Mouse (Mus musculus) embryonic facial prominence, embryonic 11.5 days (tissue): ENCODE data around the gene Rbm20. TPM values are rescaled to one million over a fixed set of nuclear protein-coding genes. Genes with fewer than 3 reads are reported as not detected.

Source experiments
- ATAC-seq: fragments of 200-750 bp; cut with Nextera tagmentation; replicated peaks from 2 replicates; pipeline ENCODE4 v1.8.0; 2017; ENCODE audit warnings: low read depth; ENCODE audit not compliant: insufficient number of reproducible peaks, low FRiP score, low TSS enrichment
- DNase-seq: peaks from one replicate; pipeline ENCODE4 v3.0.0-alpha.2; 2015; ENCODE audit warnings: low spot score
- H3K27ac ChIP-seq: fragments of 300-500 bp; sonication (generic); replicated peaks from 2 replicates; pipeline ENCODE4 v1.5.1; 2014; ENCODE audit warnings: mild to moderate bottlenecking, low read depth, low read length, control low read depth
- H3K27me3 ChIP-seq: fragments of 300-500 bp; sonication (generic); 2 replicates; pipeline ENCODE4 v1.6.1; 2014; ENCODE audit warnings: mild to moderate bottlenecking, low read length, moderate library complexity, mixed read lengths; ENCODE audit not compliant: control insufficient read depth, insufficient read depth
- H3K36me3 ChIP-seq: fragments of 300-500 bp; sonication (generic); replicated peaks from 2 replicates; pipeline ENCODE4 v1.6.1; 2014; ENCODE audit warnings: low read depth, mild to moderate bottlenecking, low read length, moderate library complexity, mixed read lengths; ENCODE audit not compliant: control insufficient read depth, insufficient read depth
- H3K4me1 ChIP-seq: fragments of 300-500 bp; sonication (generic); 2 replicates; pipeline ENCODE4 v1.6.1; 2014; ENCODE audit warnings: low read length, mixed read lengths; ENCODE audit not compliant: control insufficient read depth, insufficient read depth
- H3K4me2 ChIP-seq: fragments of 300-500 bp; sonication (generic); 2 replicates; pipeline ENCODE4 v1.6.1; 2014; ENCODE audit warnings: low read depth, mild to moderate bottlenecking, control low read depth, low read length, moderate library complexity
- H3K4me3 ChIP-seq: fragments of 300-500 bp; sonication (generic); 2 replicates; pipeline ENCODE4 v1.5.1; 2014; ENCODE audit warnings: low read depth, low read length, control low read depth
- H3K9ac ChIP-seq: fragments of 300-500 bp; sonication (generic); replicated peaks from 2 replicates; pipeline ENCODE4 v1.6.1; 2014; ENCODE audit warnings: mild to moderate bottlenecking, control low read depth, low read length
- H3K9me3 ChIP-seq: fragments of 300-500 bp; sonication (generic); replicated peaks from 2 replicates; pipeline ENCODE4 v1.6.1; 2016; ENCODE audit warnings: mild to moderate bottlenecking, low read length, inconsistent platforms, mixed read lengths; ENCODE audit not compliant: control insufficient read depth
- WGBS: fragments of 180-500 bp; shearing (Covaris S2); extraction: QIAGEN DNeasy Blood & Tissue Kit; methylation state at CpG from one replicate; pipeline ENCODE4 v1.1.7; 2014; 5-methylcytosine and 5-hydroxymethylcytosine counted together
- polyA plus RNA-seq: library from polyadenylated mRNA; unstranded; fragments of >200 nt; fragmentation: Nextera tagmentation; extraction: Ambion mirVana; gene quantifications from 2 replicates; pipeline ENCODE4 v1.2.1, GENCODE M21; 2014

Rbm20 gene
- polyA plus RNA-seq, 1 experiment from 2014 or later: 1.1 TPM

GRCm38 (mm10) chr19:53836569-53837454, 159.7 kb downstream of the Rbm20 start:
- no peak for DNase-seq
- H3K4me2 ChIP-seq: no peak overlapping the region
- no peak overlapping the region for H3K9ac ChIP-seq
- no peaks in the 10 kb centered on the region for H3K9me3 ChIP-seq
- no peak overlapping the region for H3K4me3 ChIP-seq
- H3K27me3 ChIP-seq: no peaks in the 10 kb centered on the region
- no peaks in the 10 kb centered on the region for H3K36me3 ChIP-seq
- no peak for ATAC-seq
- no peak overlapping the region for H3K27ac ChIP-seq
- 33% methylated on average over 6 of the region's 6 CpGs for WGBS
- H3K4me1 ChIP-seq: no peaks in the 10 kb centered on the region; the same call in 1 of the 2 replicates

DNA sequence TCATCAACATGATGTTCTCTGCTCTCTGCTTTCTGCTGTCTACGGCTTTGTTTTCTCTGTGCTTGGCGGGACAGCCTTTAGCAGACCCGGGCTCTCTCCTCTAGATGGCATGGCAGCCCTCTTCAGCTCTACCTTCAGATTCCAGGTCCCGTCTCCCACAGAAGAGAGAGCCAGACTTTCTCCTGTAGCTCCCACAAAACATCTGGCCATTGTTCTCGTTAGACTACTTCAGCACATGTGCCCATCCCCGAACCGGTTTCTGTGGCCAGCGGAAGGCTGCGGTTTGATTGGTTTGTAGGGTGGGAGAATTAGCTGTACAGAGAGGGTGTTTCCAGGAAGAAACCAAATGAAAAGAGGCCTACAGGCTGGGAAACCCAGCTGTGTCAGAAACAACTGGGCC, 161.7 kb downstream of the Rbm20 start:
- H3K36me3 ChIP-seq: no peaks in the 10 kb centered on the region
- no peak overlapping the region for H3K4me3 ChIP-seq
- H3K4me2 ChIP-seq: no peak overlapping the region
- ATAC-seq: no peak
- H3K27ac ChIP-seq: no peak overlapping the region
- no peaks in the 10 kb centered on the region for H3K9me3 ChIP-seq
- no peaks in the 10 kb centered on the region for H3K27me3 ChIP-seq
- WGBS: 74% methylated on average over 9 of the region's 9 CpGs
- no peak for DNase-seq
- no peaks in the 10 kb centered on the region; the same call in 1 of the 2 replicates for H3K4me1 ChIP-seq
- H3K9ac ChIP-seq: no peak overlapping the region

- H3K9ac ChIP-seq: no peak overlapping the region
- H3K4me1 ChIP-seq: no peaks in the 10 kb centered on the region; the same call in 1 of the 2 replicates
- no peaks in the 10 kb centered on the region for H3K9me3 ChIP-seq
- no peaks in the 10 kb centered on the region for H3K27me3 ChIP-seq
- DNase-seq: no peak
- no peak for ATAC-seq
- 54% methylated on average over 6 of the region's 6 CpGs for WGBS
- no peak overlapping the region for H3K4me3 ChIP-seq
- H3K36me3 ChIP-seq: no peaks in the 10 kb centered on the region
- no peak overlapping the region for H3K27ac ChIP-seq
- no peak overlapping the region for H3K4me2 ChIP-seq
These were observed 162.7 kb downstream of the Rbm20 start for GRCm38 (mm10) chr19:53839837-53840236.

- H3K9me3 ChIP-seq: no peaks in the 10 kb centered on the region
- no peak overlapping the region for H3K27ac ChIP-seq
- H3K4me3 ChIP-seq: no peak overlapping the region
- no peak overlapping the region for H3K9ac ChIP-seq
- no peaks in the 10 kb centered on the region for H3K27me3 ChIP-seq
- no peak for ATAC-seq
- no peaks in the 10 kb centered on the region; the same call in 1 of the 2 replicates for H3K4me1 ChIP-seq
- no peak for DNase-seq
- no peaks in the 10 kb centered on the region for H3K36me3 ChIP-seq
- WGBS: 60% methylated on average over 8 of the region's 8 CpGs
- H3K4me2 ChIP-seq: no peak overlapping the region
These were observed 164.8 kb downstream of the Rbm20 start for GRCm38 (mm10) chr19:53841915-53842314.

DNA sequence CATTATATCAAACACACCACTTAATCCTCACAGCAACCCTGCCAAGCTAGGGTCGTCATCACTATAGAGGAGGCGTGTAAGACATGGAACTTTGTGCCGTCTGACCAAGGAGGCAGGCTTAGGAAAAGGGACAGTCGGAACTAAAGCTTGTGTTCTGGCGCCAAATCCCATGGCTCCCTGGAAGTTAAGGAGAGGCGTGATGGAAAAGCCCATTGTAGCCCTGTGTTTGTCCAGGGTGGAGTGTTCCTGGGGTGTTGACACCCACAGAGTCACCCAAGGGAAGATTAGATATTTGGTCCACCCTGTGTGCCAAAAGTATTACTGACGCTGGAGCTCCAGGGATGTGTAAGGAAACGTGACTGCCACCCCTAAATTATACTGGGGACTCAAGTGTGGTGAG, 166.9 kb downstream of the Rbm20 start:
- no peak overlapping the region for H3K9ac ChIP-seq
- 90% methylated on average over 8 of the region's 8 CpGs for WGBS
- H3K9me3 ChIP-seq: no peaks in the 10 kb centered on the region
- no peak overlapping the region for H3K4me3 ChIP-seq
- no peaks in the 10 kb centered on the region for H3K36me3 ChIP-seq
- no peaks in the 10 kb centered on the region for H3K27me3 ChIP-seq
- H3K27ac ChIP-seq: no peak overlapping the region
- DNase-seq: no peak
- ATAC-seq: no peak
- no peaks in the 10 kb centered on the region; the same call in 1 of the 2 replicates for H3K4me1 ChIP-seq
- no peak overlapping the region for H3K4me2 ChIP-seq

GRCm38 (mm10) chr19:53848272-53848995, 171.3 kb downstream of the Rbm20 start:
- Histone ChIP-seq H3K4me3 (no peak overlapping the region), H3K36me3 (no peaks in the 10 kb centered on the region), H3K27me3 (no peaks in the 10 kb centered on the region), H3K4me2 (no peak overlapping the region), H3K9me3 (no peaks in the 10 kb centered on the region), H3K9ac (no peak overlapping the region), H3K4me1 (peaks cover 2% of the 10 kb centered on the region), H3K27ac (no peak overlapping the region)
- 84% methylated on average over 10 of the region's 10 CpGs for WGBS
- ATAC-seq (no peak), DNase-seq (no peak)

DNA sequence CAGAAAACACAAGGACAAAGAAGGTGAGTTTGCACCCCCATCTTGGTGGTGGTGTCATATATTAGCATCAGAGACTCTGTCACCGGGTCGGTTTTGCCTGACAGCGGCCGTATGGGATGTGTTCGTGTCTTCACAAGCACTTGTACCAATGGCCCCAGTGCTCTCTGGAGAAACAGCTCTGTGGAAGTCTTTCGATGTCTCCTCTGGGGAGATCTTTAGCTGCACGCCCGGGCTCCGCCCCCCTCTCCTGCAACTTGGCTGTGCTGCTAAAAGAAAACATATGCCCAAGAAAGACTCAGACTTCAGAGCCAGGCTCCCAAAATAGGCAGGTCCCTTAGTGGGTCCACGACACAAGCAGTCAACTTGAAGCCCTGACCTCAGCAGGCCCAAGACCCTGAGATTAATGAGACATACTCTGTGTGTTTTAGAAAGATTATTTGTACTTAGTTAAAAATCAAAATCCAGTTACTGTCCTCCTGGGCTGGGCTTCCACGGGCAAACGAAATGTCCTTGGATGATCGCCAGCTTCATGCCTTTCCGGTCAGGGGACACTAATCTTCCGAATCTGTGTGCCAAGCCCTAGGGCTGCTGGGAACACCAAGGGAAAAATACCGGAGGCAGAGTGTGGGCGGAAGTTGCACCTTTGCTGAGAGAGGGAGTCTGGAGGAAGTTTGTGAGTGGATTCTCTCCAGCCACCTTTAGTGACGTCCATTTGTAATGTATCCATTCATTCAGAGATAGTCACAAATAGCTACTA, 173.2 kb downstream of the Rbm20 start:
- Histone ChIP-seq H3K9ac (no peak overlapping the region), H3K4me1 (peaks cover 2% of the 10 kb centered on the region), H3K4me3 (no peak overlapping the region), H3K4me2 (peak overlapping the region; percentile 4; the same call in 1 of the 2 replicates), H3K27ac (peak overlapping the region; percentile 47), H3K27me3 (no peaks in the 10 kb centered on the region), H3K36me3 (no peaks in the 10 kb centered on the region), H3K9me3 (no peaks in the 10 kb centered on the region)
- 44% methylated on average over 18 of the region's 18 CpGs for WGBS
- DNase-seq (peak; percentile 78), ATAC-seq (no peak; the same call in 1 of the 2 replicates)
